Mouse (Mus musculus): ENCODE results near the gene Wipi2. TPM values are rescaled to one million over a fixed set of nuclear protein-coding genes. Genes with fewer than 3 reads are reported as not detected.

Wipi2 gene
- polyA plus RNA-seq, 1 experiment from 2014 or later: 46.0 TPM

DNA sequence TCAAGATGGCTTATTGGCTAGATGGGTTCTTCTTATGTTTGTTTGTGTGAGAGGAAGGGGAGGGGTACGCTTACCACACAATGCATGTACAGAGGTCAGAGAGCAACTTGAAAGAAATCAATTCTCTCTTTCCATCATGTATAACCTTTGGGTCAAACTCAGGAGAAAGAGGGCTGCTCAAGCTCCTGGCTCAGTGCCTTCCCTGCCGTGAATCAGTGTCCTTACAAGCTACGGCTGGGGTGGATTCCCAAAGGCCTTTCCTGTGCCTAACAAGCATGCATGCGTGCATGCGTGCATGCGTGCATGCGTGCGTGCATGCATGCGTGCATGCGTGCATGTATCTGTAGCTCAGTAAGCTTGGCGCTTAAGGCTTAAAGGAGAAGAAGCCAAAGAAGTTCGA lies 22.2 kb upstream of the Wipi2 start:
- H3K4me1 ChIP-seq (replicated peaks; ENCODE audit: control insufficient read depth, insufficient read depth, low read length): peaks cover 8% of the 10 kb centered on the region; the same call in 1 of the 2 replicates
- ATAC-seq (ENCODE audit: low FRiP score) (no peak), DNase-seq (ENCODE audit: low spot score) (no peak)
- 0 out of 2 replicates have a peak overlapping the region, but pooled peaks have one; percentile 2 for H3K4me2 ChIP-seq (replicated peaks)
- H3K27me3 ChIP-seq (ENCODE audit: control insufficient read depth, insufficient read depth, low read length): peaks cover 10% of the 10 kb centered on the region; the same call in 1 of the 2 replicates
- no peaks in the 10 kb centered on the region for H3K9me3 ChIP-seq (ENCODE audit: control insufficient read depth, low read length)
- H3K9ac ChIP-seq: no peak overlapping the region
- H3K27ac ChIP-seq: no peak overlapping the region
- no peak overlapping the region for H3K4me3 ChIP-seq (replicated peaks; ENCODE audit: low read length)
- H3K36me3 ChIP-seq (replicated peaks; ENCODE audit: control insufficient read depth, insufficient read depth): no peaks in the 10 kb centered on the region
- WGBS: 82% methylated on average over 12 of the region's 12 CpGs

DNA sequence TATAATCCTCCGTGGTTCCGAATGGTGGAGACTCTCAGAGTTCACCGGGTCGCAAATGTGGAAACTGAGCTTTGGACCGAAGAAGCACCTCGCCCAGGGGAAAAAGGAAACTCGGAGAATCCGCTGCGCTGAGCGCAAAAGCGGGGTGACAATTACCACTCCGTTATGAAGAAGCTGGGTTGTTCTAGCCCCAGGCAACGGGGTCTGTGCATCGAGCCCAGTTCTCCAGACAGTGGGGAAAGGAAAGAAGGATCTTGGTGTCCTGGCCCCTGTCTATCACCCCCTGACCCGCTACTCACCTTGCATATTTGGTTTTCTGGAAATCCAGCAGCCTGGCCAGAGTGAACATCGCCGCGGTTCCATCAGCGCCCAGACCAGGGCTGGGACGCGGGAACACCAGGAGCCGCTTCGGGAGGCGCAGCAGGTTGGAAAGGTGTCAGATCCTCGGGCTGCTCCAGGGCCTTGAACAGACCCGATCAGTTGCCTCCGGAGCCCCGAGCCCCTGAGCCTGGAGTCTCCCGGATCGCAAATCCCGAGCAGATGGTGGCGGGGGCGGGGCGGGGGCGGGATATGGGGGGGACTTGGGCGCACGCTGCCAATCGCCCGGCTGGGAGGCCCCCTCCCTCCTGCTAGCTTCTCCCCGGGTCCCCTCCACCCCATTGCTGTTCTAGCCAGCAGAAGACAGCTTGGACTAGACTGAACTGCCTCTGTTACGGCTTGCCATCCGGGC lies 19.1 kb upstream of the Wipi2 start, which contains the start of gene Mmd2:
Gene Mmd2, minus strand, starts transcription at position 542 of the 730 bp plus-strand sequence.
- Histone ChIP-seq H3K4me2 (replicated peaks) (peak within 1 kb of the TSS; percentile 64), H3K9me3 (ENCODE audit: control insufficient read depth, low read length) (no peaks in the 10 kb centered on the region), H3K36me3 (replicated peaks; ENCODE audit: control insufficient read depth, insufficient read depth) (no peaks in the 10 kb centered on the region), H3K4me3 (replicated peaks; ENCODE audit: low read length) (peak within 1 kb of the TSS; percentile 36), H3K4me1 (replicated peaks; ENCODE audit: control insufficient read depth, insufficient read depth, low read length) (peaks cover 8% of the 10 kb centered on the region; the same call in 1 of the 2 replicates), H3K27ac (peak within 1 kb of the TSS; percentile 11; the same call in 1 of the 2 replicates), H3K27me3 (ENCODE audit: control insufficient read depth, insufficient read depth, low read length) (peaks cover 10% of the 10 kb centered on the region; the same call in 1 of the 2 replicates), H3K9ac (peak within 1 kb of the TSS; percentile 61)
- 3% methylated on average over 42 of the region's 42 CpGs for WGBS
- DNase-seq (ENCODE audit: low spot score): peak; percentile 43
- peak; percentile 80; the same call in 1 of the 2 replicates for ATAC-seq (ENCODE audit: low FRiP score)

DNA sequence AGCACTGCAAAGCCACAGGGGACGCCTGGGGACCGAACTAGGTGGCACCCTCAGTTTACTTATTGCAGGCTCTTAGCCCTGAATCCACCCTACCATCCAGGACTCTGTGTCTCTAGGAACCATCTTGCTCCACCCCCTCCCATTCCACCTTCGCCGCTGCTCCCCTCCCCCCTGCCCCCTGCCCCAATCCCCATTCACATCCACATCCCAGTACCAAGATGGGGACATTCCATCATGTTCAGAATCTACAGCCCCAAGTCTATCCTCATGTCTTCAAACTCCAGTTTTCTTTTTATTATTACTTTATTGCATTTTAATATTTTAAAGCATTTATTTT lies 18.5 kb upstream of the Wipi2 start:
- Histone ChIP-seq H3K4me3 (replicated peaks; ENCODE audit: low read length) (peak overlapping the region; percentile 36), H3K4me1 (replicated peaks; ENCODE audit: control insufficient read depth, insufficient read depth, low read length) (peaks cover 8% of the 10 kb centered on the region; the same call in 1 of the 2 replicates), H3K27ac (peak overlapping the region; percentile 11; the same call in 1 of the 2 replicates), H3K36me3 (replicated peaks; ENCODE audit: control insufficient read depth, insufficient read depth) (no peaks in the 10 kb centered on the region), H3K4me2 (replicated peaks) (peak overlapping the region; percentile 64), H3K9ac (peak overlapping the region; percentile 61), H3K27me3 (ENCODE audit: control insufficient read depth, insufficient read depth, low read length) (peaks cover 10% of the 10 kb centered on the region; the same call in 1 of the 2 replicates), H3K9me3 (ENCODE audit: control insufficient read depth, low read length) (no peaks in the 10 kb centered on the region)
- 8% methylated on average over 4 of the region's 4 CpGs for WGBS
- ATAC-seq (ENCODE audit: low FRiP score): no peak
- no peak for DNase-seq (ENCODE audit: low spot score)

DNA sequence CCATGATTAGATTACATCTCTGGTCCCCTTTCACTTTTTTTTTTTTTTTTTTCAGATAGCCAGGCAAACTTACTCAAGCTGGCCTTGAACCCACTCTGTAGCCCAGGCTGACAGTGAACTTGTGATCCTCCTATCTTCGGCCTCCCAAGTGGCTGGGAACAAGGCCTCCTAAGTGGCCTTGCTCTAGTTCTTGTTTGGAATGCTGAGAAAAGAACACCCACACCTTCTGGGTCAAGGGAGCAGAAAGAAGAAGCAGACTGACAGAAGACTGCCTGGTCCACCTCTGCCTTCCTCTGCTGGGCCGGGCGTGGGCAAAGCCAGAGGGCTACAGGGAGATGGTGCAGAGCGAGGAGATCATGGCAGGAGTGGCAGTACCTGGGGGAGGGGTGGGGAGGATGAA lies 17.1 kb upstream of the Wipi2 start:
- H3K36me3 ChIP-seq (replicated peaks; ENCODE audit: control insufficient read depth, insufficient read depth): no peaks in the 10 kb centered on the region
- 90% methylated on average over 4 of the region's 4 CpGs for WGBS
- H3K4me3 ChIP-seq (replicated peaks; ENCODE audit: low read length): no peak overlapping the region
- H3K9ac ChIP-seq: no peak overlapping the region
- H3K27ac ChIP-seq: no peak overlapping the region
- DNase-seq (ENCODE audit: low spot score) (no peak), ATAC-seq (ENCODE audit: low FRiP score) (no peak)
- no peaks in the 10 kb centered on the region for H3K9me3 ChIP-seq (ENCODE audit: control insufficient read depth, low read length)
- H3K4me1 ChIP-seq (replicated peaks; ENCODE audit: control insufficient read depth, insufficient read depth, low read length): peaks cover 8% of the 10 kb centered on the region; the same call in 1 of the 2 replicates
- peaks cover 10% of the 10 kb centered on the region; the same call in 1 of the 2 replicates for H3K27me3 ChIP-seq (ENCODE audit: control insufficient read depth, insufficient read depth, low read length)
- H3K4me2 ChIP-seq (replicated peaks): no peak overlapping the region

DNA sequence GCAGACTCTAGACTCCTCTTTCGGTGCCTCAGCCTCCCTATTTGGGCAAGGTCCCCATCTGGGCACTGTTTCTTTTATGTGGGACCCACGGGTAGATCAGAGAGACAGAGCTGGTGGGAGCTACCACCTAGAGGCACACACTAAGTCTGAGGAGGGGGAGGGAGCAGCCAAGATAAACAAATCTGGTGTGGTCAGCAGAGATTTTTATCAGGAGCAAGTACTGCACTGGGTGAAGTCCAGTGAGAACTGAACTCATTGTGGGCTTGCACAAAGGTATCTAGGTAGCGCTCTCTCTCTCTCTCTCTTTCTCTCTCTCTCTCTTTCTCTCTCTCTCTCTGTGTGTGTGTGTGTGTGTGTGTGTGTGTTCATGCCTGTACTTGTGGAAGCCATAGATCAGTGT lies 13.0 kb upstream of the Wipi2 start:
- no peak overlapping the region for H3K27ac ChIP-seq
- no peaks in the 10 kb centered on the region for H3K9me3 ChIP-seq (ENCODE audit: control insufficient read depth, low read length)
- H3K36me3 ChIP-seq (replicated peaks; ENCODE audit: control insufficient read depth, insufficient read depth): no peaks in the 10 kb centered on the region
- no peak overlapping the region for H3K4me3 ChIP-seq (replicated peaks; ENCODE audit: low read length)
- WGBS: 62% methylated on average over 3 of the region's 3 CpGs
- no peak for ATAC-seq (ENCODE audit: low FRiP score)
- no peaks in the 10 kb centered on the region for H3K4me1 ChIP-seq (replicated peaks; ENCODE audit: control insufficient read depth, insufficient read depth, low read length)
- H3K27me3 ChIP-seq (ENCODE audit: control insufficient read depth, insufficient read depth, low read length): no peaks in the 10 kb centered on the region
- no peak overlapping the region for H3K4me2 ChIP-seq (replicated peaks)
- no peak for DNase-seq (ENCODE audit: low spot score)
- H3K9ac ChIP-seq: no peak overlapping the region

DNA sequence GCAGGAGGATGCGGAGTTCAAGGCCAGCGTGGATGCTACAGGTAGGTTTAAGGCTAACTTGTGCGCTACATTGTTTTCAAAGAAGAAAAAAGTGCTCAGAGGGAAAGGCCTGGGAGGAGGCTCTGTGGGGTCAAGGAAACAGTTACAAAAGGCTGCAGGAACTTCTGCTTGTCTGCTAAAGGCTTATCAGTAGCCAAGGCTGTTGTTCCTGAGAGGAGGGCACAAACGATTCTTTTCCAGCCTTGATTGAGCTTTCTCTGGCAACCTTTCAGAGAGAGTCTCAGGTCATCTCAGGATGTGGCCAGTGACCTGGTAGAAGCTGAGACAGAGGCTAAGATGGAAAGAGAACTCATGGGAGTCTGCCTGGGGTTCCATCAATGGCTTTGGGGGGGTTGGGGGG lies 11.9 kb upstream of the Wipi2 start:
- Histone ChIP-seq H3K9ac (no peak overlapping the region), H3K9me3 (ENCODE audit: control insufficient read depth, low read length) (no peaks in the 10 kb centered on the region), H3K4me2 (replicated peaks) (no peak overlapping the region), H3K36me3 (replicated peaks; ENCODE audit: control insufficient read depth, insufficient read depth) (no peaks in the 10 kb centered on the region), H3K4me3 (replicated peaks; ENCODE audit: low read length) (no peak overlapping the region), H3K27ac (no peak overlapping the region), H3K27me3 (ENCODE audit: control insufficient read depth, insufficient read depth, low read length) (no peaks in the 10 kb centered on the region), H3K4me1 (replicated peaks; ENCODE audit: control insufficient read depth, insufficient read depth, low read length) (no peaks in the 10 kb centered on the region)
- no peak for DNase-seq (ENCODE audit: low spot score)
- 81% methylated on average over 4 of the region's 4 CpGs for WGBS
- ATAC-seq (ENCODE audit: low FRiP score): no peak

DNA sequence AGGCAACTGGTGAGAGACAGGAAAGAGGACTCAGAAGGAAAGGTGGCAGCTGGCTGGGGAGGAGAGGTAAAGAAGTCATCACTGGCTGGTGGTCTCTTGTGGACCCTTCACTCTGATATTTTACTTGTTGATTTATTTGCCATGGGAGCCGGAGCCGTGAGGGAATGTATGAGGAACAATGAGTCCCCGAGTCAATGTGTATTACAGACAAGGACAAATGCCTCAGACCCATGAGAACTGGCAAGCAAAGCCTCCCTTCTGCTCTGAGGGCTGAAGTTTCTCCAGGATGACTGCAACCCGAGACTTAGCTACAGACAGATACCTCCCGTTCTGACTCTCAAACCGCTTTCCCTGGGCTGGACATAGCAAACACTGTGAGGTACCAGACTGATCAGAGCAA lies 11.2 kb upstream of the Wipi2 start:
- no peaks in the 10 kb centered on the region for H3K9me3 ChIP-seq (ENCODE audit: control insufficient read depth, low read length)
- WGBS: 61% methylated on average over 6 of the region's 6 CpGs
- H3K4me1 ChIP-seq (replicated peaks; ENCODE audit: control insufficient read depth, insufficient read depth, low read length): no peaks in the 10 kb centered on the region
- no peak for ATAC-seq (ENCODE audit: low FRiP score)
- no peak for DNase-seq (ENCODE audit: low spot score)
- no peaks in the 10 kb centered on the region for H3K36me3 ChIP-seq (replicated peaks; ENCODE audit: control insufficient read depth, insufficient read depth)
- no peak overlapping the region for H3K9ac ChIP-seq
- H3K27me3 ChIP-seq (ENCODE audit: control insufficient read depth, insufficient read depth, low read length): no peaks in the 10 kb centered on the region
- no peak overlapping the region for H3K27ac ChIP-seq
- no peak overlapping the region for H3K4me3 ChIP-seq (replicated peaks; ENCODE audit: low read length)
- H3K4me2 ChIP-seq (replicated peaks): no peak overlapping the region

DNA sequence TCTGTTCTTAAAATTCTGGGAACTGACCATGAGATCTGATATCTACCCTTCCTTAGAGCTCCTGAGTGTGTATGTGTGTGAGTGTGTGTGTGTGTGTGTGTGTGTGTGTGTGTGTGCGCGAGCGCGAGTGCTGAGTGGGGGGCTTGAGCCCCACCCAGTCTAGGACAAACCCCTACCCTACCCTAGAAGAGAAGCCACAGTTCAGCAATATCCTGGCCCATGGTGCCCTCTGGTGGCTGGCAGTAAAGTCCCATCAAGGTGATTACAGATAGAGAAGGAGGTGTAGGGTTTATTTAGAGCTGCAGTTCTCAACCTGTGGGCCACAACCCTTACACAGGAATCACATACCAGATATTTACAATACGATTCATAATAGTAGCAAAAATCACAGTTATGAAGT lies 7.6 kb upstream of the Wipi2 start:
- Histone ChIP-seq H3K27ac (no peak overlapping the region), H3K4me2 (replicated peaks) (no peak overlapping the region), H3K4me3 (replicated peaks; ENCODE audit: low read length) (no peak overlapping the region), H3K9ac (no peak overlapping the region), H3K9me3 (ENCODE audit: control insufficient read depth, low read length) (no peaks in the 10 kb centered on the region), H3K27me3 (ENCODE audit: control insufficient read depth, insufficient read depth, low read length) (no peaks in the 10 kb centered on the region), H3K36me3 (replicated peaks; ENCODE audit: control insufficient read depth, insufficient read depth) (no peaks in the 10 kb centered on the region), H3K4me1 (replicated peaks; ENCODE audit: control insufficient read depth, insufficient read depth, low read length) (no peaks in the 10 kb centered on the region)
- DNase-seq (ENCODE audit: low spot score) (peak; percentile 71), ATAC-seq (ENCODE audit: low FRiP score) (peak; percentile 40; the same call in 1 of the 2 replicates)
- WGBS: 23% methylated on average over 5 of the region's 5 CpGs

DNA sequence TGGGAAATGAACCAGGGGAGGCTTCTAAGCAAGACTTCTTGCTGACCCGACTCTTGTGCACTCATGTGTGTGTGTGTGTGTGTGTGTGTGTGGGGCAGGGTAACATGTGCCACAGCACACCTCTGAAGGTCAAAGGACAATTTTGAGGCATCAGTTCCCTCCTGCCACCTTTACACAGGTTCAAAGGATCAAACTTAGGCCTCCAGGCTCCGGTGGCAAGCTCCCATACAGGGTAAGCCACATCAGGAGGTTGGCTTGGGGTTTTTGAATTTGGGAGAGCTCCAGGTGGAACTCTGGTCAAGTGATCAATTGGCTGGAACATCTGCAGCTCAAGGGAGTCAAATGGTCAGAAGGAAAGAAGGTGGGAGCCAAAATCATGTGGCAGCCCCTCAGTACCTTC lies 6.1 kb upstream of the Wipi2 start:
- Histone ChIP-seq H3K27ac (no peak overlapping the region), H3K36me3 (replicated peaks; ENCODE audit: control insufficient read depth, insufficient read depth) (no peaks in the 10 kb centered on the region), H3K4me2 (replicated peaks) (no peak overlapping the region), H3K4me1 (replicated peaks; ENCODE audit: control insufficient read depth, insufficient read depth, low read length) (no peaks in the 10 kb centered on the region), H3K4me3 (replicated peaks; ENCODE audit: low read length) (no peak overlapping the region), H3K27me3 (ENCODE audit: control insufficient read depth, insufficient read depth, low read length) (no peaks in the 10 kb centered on the region), H3K9ac (no peak overlapping the region), H3K9me3 (ENCODE audit: control insufficient read depth, low read length) (no peaks in the 10 kb centered on the region)
- DNase-seq (ENCODE audit: low spot score): no peak
- WGBS: 80% methylated on average over 2 of the region's 2 CpGs
- no peak for ATAC-seq (ENCODE audit: low FRiP score)

All from hindbrain, embryonic 14.5 days (tissue).